Mouse (Mus musculus): Measurements from ENCODE around the gene Zmiz1.

DNA sequence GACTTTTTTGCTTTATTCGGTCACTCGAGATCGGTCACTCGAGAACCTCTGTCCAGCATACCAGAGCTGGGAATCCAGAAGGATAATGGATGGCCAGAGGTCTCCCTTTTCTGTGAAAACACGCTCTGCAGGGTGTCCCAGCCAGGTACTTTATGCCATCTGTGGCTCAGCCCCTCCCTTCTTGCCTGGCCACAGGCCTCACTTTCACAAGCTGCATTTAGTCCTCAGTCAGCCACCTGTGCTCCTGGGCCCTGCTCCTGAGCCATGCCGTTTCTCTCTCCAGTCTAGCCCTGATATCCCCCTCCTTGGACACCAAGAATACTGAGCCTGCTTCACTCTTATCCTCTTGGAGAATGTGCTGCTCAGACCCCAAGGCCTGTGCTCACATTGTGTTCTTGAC, 182.1 kb downstream of the Zmiz1 start:
- TF ChIP-seq CTCF (IDR thresholded peaks at IDR 0.05; ENCODE audit: control insufficient read depth, insufficient read depth, low read length) (no peak), POLR2A (IDR thresholded peaks at IDR 0.05; ENCODE audit: borderline replicate concordance, control insufficient read depth, low read depth, low read length) (no peak)
